18 mouse cellular contexts compared by ENCODE assay signal in the genomic region with DNA sequence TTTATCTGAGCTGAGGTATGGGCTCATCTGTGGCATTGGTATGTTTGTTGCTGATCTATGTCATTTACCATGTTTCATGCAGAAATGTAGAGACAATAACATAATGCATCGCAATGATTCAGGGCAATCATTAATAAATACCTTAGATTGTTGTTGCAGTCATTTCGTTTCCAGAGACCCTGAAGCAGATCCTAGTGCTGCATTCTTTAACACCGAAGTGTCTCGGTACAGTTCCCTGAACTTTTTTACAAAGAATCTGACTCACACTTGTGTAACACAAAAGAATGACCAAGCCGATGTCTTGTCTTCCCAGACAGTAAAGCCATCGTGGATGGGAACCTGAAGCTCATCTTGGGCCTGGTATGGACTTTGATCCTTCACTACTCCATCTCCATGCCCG.
"Had no signal": no experiment of that assay in that cellular context is flagged by ENCODE, and none has a peak within 500 bp of the region (broad histone marks: within the 10 kb centered on the region; RNA-seq: fewer than 3 reads in every experiment).

No protein-coding gene starts in this region.

- H3K36me3 ChIP-seq: lung, embryonic 15.5 days had no signal

- ATAC-seq: liver, postnatal 0 days; lung, postnatal 0 days; midbrain, embryonic 13.5 days; midbrain, embryonic 15.5 days had no signal

- H3K9me3 ChIP-seq: liver, embryonic 15.5 days; lung, embryonic 15.5 days; megakaryocyte, embryonic 14.5 days; midbrain, embryonic 13.5 days; midbrain, embryonic 15.5 days; neural tube, embryonic 12.5 days; stomach, embryonic 15.5 days had no signal

- H3K27ac ChIP-seq: liver, embryonic 15.5 days; lung, embryonic 15.5 days; macrophage; midbrain, embryonic 13.5 days; midbrain, embryonic 15.5 days; neural tube, embryonic 12.5 days; stomach, embryonic 15.5 days; stomach, postnatal 0 days had no signal

- DNase-seq: liver, postnatal 0 days; lung, adult 2 months; lung, postnatal 14 days; lung, postnatal 36 days; right cerebral cortex, postnatal 14 days; spleen, adult 18-20 months; thymus, adult 2 months; thymus, postnatal 25 days had no signal

- H3K4me1 ChIP-seq: midbrain, embryonic 13.5 days; midbrain, embryonic 15.5 days; neural tube, embryonic 12.5 days had no signal

- H3K4me3 ChIP-seq: liver, embryonic 15.5 days; lung, embryonic 15.5 days; megakaryocyte, embryonic 14.5 days; midbrain, embryonic 13.5 days; midbrain, embryonic 15.5 days; neural tube, embryonic 12.5 days; stomach, embryonic 15.5 days had no signal

- H3K27me3 ChIP-seq: liver, embryonic 15.5 days; lung, embryonic 15.5 days; midbrain, embryonic 13.5 days; midbrain, embryonic 15.5 days; neural tube, embryonic 12.5 days; stomach, embryonic 15.5 days had no signal
